Mouse (Mus musculus) forebrain, embryonic 13.5 days (tissue): ENCODE data around the gene Gm17428. TPM values are rescaled to one million over a fixed set of nuclear protein-coding genes. Genes with fewer than 3 reads are reported as not detected.
A peak's percentile ranks its signal among the peaks of the same experiment; 100 is the strongest.
"Not testable (repeated sequence)": the region's sequence is repeated elsewhere in the genome, so short reads cannot be mapped to it uniquely, and the experiment has no call there.

ENCODE experiments used
- ATAC-seq: fragments of 200-750 bp; cut with Nextera tagmentation; 2 replicates; pipeline ENCODE4 v1.8.0; 2017
- H3K27ac ChIP-seq: fragments of 300-500 bp; sonication (generic); 2 replicates; pipeline ENCODE4 v1.5.1; 2015; ENCODE audit warnings: inconsistent platforms, mild to moderate bottlenecking, moderate library complexity
- H3K27me3 ChIP-seq: fragments of 300-500 bp; sonication (generic); 2 replicates; pipeline ENCODE4 v1.6.1; 2015; ENCODE audit warnings: mild to moderate bottlenecking, inconsistent platforms
- H3K36me3 ChIP-seq: fragments of 300-500 bp; sonication (generic); 2 replicates; pipeline ENCODE4 v1.6.1; 2015; ENCODE audit warnings: mild to moderate bottlenecking, inconsistent platforms; ENCODE audit not compliant: poor library complexity, severe bottlenecking
- H3K4me1 ChIP-seq: fragments of 300-500 bp; sonication (generic); 2 replicates; pipeline ENCODE4 v1.6.1; 2015; ENCODE audit warnings: inconsistent platforms
- H3K4me2 ChIP-seq: fragments of 300-500 bp; sonication (generic); 2 replicates; pipeline ENCODE4 v1.6.1; 2015; ENCODE audit warnings: inconsistent platforms, mild to moderate bottlenecking, moderate library complexity
- H3K4me3 ChIP-seq: fragments of 300-500 bp; sonication (generic); 2 replicates; pipeline ENCODE4 v1.5.1; 2015; ENCODE audit warnings: mild to moderate bottlenecking, inconsistent platforms
- H3K9ac ChIP-seq: fragments of 300-500 bp; sonication (generic); 2 replicates; pipeline ENCODE4 v1.6.1; 2015; ENCODE audit warnings: mild to moderate bottlenecking, inconsistent platforms
- H3K9me3 ChIP-seq: fragments of 300-500 bp; sonication (generic); replicated peaks from 2 replicates; pipeline ENCODE4 v1.6.1; 2016; ENCODE audit warnings: inconsistent platforms
- WGBS: fragments of 180-500 bp; shearing (Covaris S2); methylation state at CpG from one replicate; pipeline ENCODE4 v1.1.7; 2015; 5-methylcytosine and 5-hydroxymethylcytosine counted together
- polyA plus RNA-seq: library from polyadenylated mRNA; unstranded; fragments of >200 nt; fragmentation: Nextera tagmentation; extraction: Ambion mirVana; gene quantifications from 2 replicates; pipeline ENCODE4 v1.2.1, GENCODE M21; 2015

Gm17428 gene
- polyA plus RNA-seq, 1 experiment from 2014 or later: not detected

DNA sequence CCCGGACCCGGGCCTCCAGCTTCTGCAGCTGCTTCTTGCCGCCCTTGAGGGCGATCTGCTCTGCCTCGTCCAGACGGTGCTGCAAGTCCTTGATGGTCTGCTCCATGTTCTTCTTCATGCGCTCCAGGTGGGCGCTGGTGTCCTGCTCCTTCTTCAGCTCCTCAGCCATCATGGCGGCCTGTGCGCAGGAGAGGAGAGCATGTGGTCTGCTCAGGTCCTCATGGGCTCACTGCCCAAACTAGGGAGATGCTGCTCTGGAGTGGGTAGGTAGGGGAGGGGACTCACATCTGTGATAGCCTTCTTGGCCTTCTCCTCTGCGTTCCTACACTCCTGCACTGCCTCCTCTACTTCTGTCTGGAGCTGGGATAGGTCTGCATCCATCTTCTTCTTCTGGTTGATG, 3.9 kb upstream of the Gm17428 start:
- not testable (repeated sequence) for H3K27ac ChIP-seq, H3K9ac ChIP-seq, H3K4me2 ChIP-seq, ATAC-seq, H3K36me3 ChIP-seq, H3K27me3 ChIP-seq, H3K4me3 ChIP-seq, H3K9me3 ChIP-seq
- H3K4me1 ChIP-seq: peaks cover 15% of the 10 kb centered on the region
- WGBS: 95% methylated on average over 9 of the region's 11 CpGs

DNA sequence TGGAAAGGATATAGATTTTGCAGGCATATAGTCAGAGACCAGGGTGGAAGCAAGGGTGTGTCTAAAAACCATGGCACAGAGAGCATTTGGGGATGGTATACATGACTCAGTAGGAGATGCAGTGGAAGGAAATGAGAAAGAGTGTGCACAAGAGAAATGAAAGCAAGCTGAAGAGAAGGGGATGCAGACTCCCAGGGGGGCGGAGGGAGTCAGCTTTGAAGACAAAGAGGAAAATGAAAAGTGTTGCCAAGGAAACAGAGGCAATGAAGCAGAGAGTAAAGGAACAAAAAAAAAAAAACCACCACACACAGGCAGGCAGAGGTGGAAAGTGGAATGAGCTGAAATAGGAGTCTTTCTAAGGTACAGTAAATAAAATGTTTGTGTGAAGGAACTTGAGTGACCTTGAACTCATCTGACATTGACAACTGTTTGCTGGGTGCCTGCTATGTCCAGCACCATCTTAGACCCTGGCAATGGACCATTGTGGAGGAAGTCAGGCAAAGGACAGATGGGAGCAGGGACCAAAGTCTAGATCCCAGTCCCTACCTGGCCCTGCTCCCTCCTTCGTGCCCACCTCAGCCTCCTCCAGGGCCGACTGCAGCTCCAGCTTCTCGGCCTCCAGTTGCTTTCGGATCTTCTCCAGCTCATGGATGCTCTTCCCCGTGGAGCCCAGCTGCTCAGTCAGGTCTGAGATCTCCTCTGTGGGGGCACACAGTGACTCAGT, 2.5 kb upstream of the Gm17428 start:
- Histone ChIP-seq H3K27me3 (no peaks in the 10 kb centered on the region), H3K4me1 (peaks cover 15% of the 10 kb centered on the region), H3K27ac (peak overlapping the region; percentile 72), H3K4me3 (no peak overlapping the region), H3K36me3 (no peaks in the 10 kb centered on the region), H3K9me3 (no peaks in the 10 kb centered on the region), H3K4me2 (peak overlapping the region; percentile 14; the same call in 1 of the 2 replicates), H3K9ac (0 out of 2 replicates have a peak overlapping the region, but pooled peaks have one; percentile 21)
- WGBS: 71% methylated on average over 6 of the region's 6 CpGs
- peak; percentile 63; the same call in 1 of the 2 replicates for ATAC-seq

DNA sequence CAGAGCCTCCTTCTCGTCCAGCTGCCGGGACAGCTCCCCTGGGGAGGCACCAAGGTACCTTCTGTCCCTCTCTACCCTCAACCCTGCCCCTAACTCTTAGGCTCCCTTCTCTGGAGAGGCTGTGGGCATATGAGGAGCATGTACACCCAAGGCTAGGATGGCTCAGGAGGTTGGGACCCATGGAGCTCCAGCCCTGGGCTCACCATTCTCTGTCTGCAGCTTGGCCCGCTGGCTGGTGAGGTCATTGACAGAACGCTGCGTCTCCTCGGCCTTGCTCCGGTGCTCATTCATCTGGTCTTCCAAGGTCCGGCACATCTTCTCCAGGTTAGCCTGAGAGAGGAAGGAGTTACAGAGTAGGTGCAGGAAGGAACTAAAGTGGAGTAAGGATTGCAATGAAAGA, 1.9 kb downstream of the Gm17428 start:
- H3K27ac ChIP-seq: no peak overlapping the region
- no peak overlapping the region for H3K4me3 ChIP-seq
- H3K9ac ChIP-seq: no peak overlapping the region
- 90% methylated on average over 8 of the region's 8 CpGs for WGBS
- ATAC-seq: no peak
- peaks cover 11% of the 10 kb centered on the region for H3K4me1 ChIP-seq
- H3K4me2 ChIP-seq: no peak overlapping the region
- H3K27me3 ChIP-seq: no peaks in the 10 kb centered on the region
- H3K9me3 ChIP-seq: no peaks in the 10 kb centered on the region
- no peaks in the 10 kb centered on the region for H3K36me3 ChIP-seq

DNA sequence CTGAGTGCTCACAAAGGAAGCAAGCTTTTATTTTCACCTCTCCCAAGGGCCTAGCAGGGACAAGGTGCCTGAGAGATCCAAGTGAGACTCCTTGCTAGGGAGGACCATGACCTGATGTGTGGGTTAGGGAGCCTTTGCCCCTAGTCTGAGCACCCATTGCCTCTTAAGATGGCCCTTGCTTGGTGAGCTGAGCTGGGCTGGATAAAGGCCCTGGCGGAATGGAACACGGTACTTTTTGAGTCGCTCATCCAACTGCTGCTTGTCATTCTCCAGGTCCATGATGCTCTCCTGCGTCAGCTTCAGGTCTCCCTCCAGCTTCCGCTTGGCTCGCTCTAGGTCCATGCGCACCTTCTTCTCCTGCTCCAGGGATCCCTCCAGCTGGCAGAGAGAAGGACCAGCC, 5.2 kb downstream of the Gm17428 start:
- no peak overlapping the region for H3K9ac ChIP-seq
- H3K27me3 ChIP-seq: no peaks in the 10 kb centered on the region
- ATAC-seq: no peak
- 96% methylated on average over 7 of the region's 7 CpGs for WGBS
- H3K36me3 ChIP-seq: no peaks in the 10 kb centered on the region
- no peak overlapping the region for H3K4me2 ChIP-seq
- H3K27ac ChIP-seq: no peak overlapping the region
- H3K4me3 ChIP-seq: no peak overlapping the region
- no peaks in the 10 kb centered on the region for H3K4me1 ChIP-seq
- H3K9me3 ChIP-seq: no peaks in the 10 kb centered on the region

DNA sequence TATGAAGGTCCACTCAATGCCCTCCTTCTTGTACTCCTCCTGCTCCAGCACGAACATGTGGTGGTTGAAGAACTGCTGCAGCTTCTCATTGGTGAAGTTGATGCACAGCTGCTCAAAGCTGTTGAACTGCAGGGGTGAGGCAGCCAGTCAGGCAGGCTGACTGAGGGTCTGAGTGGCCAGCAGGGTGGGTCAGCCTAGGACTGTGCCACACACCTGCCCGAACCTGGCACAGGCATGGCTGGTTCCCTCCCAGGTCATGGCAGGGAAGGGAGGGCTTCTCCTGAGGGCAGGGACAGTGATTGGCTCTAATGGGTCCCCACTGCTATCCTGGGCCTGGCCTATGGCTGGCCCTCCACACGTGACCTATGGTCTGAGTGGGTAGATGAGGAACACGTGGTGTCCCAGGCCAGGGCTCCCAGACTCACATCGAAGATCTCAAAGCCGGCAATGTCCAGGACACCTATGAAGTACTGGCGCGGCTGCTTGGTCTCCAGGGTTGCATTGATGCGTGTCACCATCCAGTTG, 11.7 kb downstream of the Gm17428 start:
- not testable (repeated sequence) for H3K4me1 ChIP-seq, H3K9ac ChIP-seq, H3K36me3 ChIP-seq, H3K9me3 ChIP-seq, ATAC-seq, H3K4me3 ChIP-seq, H3K4me2 ChIP-seq, H3K27me3 ChIP-seq, H3K27ac ChIP-seq
- 91% methylated on average over 9 of the region's 9 CpGs for WGBS

DNA sequence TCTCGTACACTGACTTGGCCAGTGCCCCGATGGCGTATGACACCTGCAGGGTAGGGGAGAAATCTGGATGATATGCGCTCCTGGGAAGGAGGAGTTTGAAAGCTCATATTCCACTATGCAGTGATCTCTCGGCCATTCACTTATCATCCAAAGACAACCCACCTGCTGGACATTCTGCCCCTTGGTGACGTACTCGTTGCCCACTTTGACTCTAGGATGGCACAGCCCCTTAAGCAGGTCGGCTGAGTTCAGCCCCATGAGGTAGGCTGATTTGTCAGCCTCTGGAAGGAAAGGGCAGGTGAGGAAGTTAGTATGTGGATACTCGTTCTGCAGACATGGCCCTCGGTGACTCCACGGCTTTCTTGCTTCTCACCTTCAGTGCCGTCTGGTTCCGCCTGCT, 12.1 kb downstream of the Gm17428 start:
- H3K27ac ChIP-seq: no peak overlapping the region
- H3K36me3 ChIP-seq: no peaks in the 10 kb centered on the region
- no peak overlapping the region for H3K4me2 ChIP-seq
- ATAC-seq: no peak
- WGBS: 91% methylated on average over 13 of the region's 13 CpGs
- no peak overlapping the region for H3K4me3 ChIP-seq
- no peaks in the 10 kb centered on the region for H3K9me3 ChIP-seq
- H3K9ac ChIP-seq: no peak overlapping the region
- H3K4me1 ChIP-seq: peaks cover 2% of the 10 kb centered on the region; the same call in 1 of the 2 replicates
- H3K27me3 ChIP-seq: no peaks in the 10 kb centered on the region

DNA sequence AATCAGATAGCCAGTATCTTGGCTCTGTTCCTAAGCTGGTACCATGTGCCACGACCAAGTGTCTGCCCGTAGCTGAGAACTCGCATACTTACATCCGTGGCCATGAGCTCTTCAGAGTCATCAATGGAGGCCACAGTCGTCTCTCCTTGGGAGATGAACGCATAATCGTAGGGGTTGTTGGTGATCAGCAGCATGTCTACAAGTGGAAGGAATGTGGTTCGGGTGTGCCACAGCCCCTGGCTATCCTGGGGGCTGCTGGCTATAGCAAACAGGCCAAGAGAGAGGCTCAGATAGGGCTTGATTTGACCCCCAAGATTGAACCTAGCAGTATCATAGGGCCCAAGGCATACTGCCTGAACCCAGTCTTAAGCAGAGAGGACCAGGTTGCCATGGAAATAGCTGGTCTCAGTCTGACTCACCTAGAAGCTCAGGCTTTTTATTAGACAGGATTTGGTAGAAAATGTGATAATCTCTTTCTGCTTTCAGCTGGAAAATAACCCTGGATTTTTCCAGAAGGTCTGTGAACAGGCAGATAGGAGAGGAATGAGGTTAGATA, 13.2 kb downstream of the Gm17428 start:
- Histone ChIP-seq H3K9me3 (no peaks in the 10 kb centered on the region), H3K27me3 (no peaks in the 10 kb centered on the region), H3K27ac (no peak overlapping the region), H3K4me3 (no peak overlapping the region), H3K36me3 (no peaks in the 10 kb centered on the region), H3K4me2 (no peak overlapping the region), H3K4me1 (peaks cover 13% of the 10 kb centered on the region), H3K9ac (no peak overlapping the region)
- WGBS: 84% methylated on average over 8 of the region's 8 CpGs
- ATAC-seq: no peak

DNA sequence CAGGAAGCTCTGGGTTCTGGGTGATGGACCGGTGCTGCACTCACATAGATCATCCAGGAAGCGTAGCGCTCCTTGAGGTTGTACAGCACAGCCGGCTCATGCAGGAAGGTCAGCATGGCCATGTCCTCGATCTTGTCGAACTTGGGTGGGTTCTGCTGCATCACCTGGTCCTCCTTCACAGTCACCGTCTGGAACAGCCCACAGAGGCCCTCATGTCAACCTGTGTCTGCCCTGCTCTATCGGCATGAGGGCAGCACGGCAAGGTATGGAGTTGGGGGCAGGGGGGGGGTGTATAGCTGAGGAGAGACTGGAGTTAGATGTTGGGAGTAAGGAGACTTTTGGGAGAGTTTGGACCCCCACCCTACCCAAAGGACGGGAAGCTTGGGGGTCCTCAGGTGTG, 15.5 kb downstream of the Gm17428 start:
- H3K4me3 ChIP-seq: no peak overlapping the region
- H3K4me2 ChIP-seq: no peak overlapping the region
- H3K36me3 ChIP-seq: no peaks in the 10 kb centered on the region
- H3K9me3 ChIP-seq: no peaks in the 10 kb centered on the region
- no peak overlapping the region for H3K9ac ChIP-seq
- no peak for ATAC-seq
- WGBS: 95% methylated on average over 10 of the region's 10 CpGs
- no peaks in the 10 kb centered on the region for H3K27me3 ChIP-seq
- no peak overlapping the region for H3K27ac ChIP-seq
- peaks cover 35% of the 10 kb centered on the region for H3K4me1 ChIP-seq

DNA sequence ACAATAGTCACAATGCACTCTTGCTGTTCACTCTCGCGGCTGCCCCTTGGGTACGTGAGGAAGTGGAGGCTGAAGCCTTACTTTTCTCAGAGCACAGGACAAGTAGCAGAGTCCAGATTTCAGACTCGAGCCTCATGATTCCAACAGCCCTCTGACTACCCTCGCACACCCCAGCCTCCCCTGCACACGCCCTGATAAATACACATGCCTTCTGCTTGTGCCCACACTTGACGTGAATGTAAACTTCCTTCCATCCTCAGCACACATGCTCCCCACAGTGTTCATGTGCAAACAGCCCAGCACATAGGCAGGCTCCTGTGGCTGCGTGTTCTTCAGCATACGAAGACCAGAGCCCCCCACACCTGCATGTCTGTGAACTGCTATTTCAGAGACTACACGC, 16.9 kb downstream of the Gm17428 start:
- 67% methylated on average over 10 of the region's 10 CpGs for WGBS
- Histone ChIP-seq H3K4me2 (no peak overlapping the region), H3K27me3 (no peaks in the 10 kb centered on the region), H3K4me3 (no peak overlapping the region), H3K27ac (no peak overlapping the region), H3K36me3 (no peaks in the 10 kb centered on the region), H3K4me1 (peaks cover 39% of the 10 kb centered on the region), H3K9me3 (no peaks in the 10 kb centered on the region), H3K9ac (no peak overlapping the region)
- no peak for ATAC-seq

DNA sequence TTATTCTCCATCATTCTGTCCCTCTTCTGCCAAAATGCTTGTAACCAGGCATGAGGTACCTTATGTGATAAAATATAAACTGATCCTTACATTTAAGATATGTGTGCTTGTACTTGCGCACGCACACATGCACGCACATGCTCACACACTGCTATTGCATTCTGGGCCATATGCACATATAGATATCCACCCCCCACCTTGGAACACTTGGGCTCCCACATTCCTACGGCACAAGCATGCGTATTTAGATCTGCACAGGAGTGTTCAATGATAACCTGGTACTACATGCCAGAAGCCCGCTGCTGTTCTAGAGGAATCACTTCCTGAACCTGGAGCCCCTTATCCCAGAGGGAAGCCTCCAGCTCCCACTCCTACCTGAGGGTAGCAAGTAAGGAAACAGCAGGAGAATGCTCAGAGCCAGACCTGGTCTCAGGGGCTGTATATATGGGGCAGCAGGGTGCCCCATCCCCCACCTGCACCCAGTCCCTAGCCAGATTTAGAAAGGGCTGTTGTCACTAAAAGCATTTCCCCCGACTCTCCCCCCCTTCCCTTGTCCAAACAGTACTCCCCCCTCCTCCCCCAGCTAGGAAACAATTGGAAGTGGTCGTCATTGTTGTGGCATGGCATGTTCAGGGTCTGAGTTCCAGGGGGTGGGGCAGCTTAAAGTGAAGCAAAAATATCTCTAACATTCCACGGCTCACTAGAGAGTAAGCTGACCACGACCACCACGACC, 17.6 kb downstream of the Gm17428 start, which contains the start of gene Myh7:
Gene Myh7, minus strand, starts transcription at position 491 of the 733 bp plus-strand sequence.
- 0 out of 2 replicates have a peak within 1 kb of the TSS, but pooled peaks have one; percentile 14 for H3K4me2 ChIP-seq
- no peak within 1 kb of the TSS for H3K4me3 ChIP-seq
- WGBS: 50% methylated on average over 11 of the region's 11 CpGs
- H3K27me3 ChIP-seq: no peaks in the 10 kb centered on the region
- H3K36me3 ChIP-seq: no peaks in the 10 kb centered on the region
- H3K4me1 ChIP-seq: peaks cover 39% of the 10 kb centered on the region
- peak within 1 kb of the TSS; percentile 93 for H3K27ac ChIP-seq
- H3K9ac ChIP-seq: peak within 1 kb of the TSS; percentile 30
- no peaks in the 10 kb centered on the region for H3K9me3 ChIP-seq
- ATAC-seq: no peak

DNA sequence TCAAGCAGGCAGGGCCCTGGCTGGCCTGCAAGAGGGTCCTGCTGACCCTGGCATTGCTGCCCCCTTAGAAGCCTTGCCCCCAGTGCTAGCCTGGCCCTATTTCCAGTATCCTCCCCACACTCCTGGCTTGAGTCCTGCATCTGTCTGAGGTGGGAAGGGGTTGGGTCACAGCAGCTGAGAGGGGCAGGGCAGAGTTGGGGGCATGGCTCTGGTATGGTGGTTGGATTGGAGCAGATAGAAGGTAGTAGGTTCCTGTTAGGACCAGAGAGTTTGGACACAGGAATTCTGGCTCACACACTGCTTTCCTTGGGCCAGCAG, 18.1 kb downstream of the Gm17428 start:
- ATAC-seq: no peak
- Histone ChIP-seq H3K27ac (peak overlapping the region; percentile 93), H3K9ac (peak overlapping the region; percentile 30; the same call in 1 of the 2 replicates), H3K4me2 (no peak overlapping the region), H3K4me1 (peaks cover 39% of the 10 kb centered on the region), H3K4me3 (no peak overlapping the region), H3K36me3 (no peaks in the 10 kb centered on the region), H3K27me3 (no peaks in the 10 kb centered on the region), H3K9me3 (no peaks in the 10 kb centered on the region)

DNA sequence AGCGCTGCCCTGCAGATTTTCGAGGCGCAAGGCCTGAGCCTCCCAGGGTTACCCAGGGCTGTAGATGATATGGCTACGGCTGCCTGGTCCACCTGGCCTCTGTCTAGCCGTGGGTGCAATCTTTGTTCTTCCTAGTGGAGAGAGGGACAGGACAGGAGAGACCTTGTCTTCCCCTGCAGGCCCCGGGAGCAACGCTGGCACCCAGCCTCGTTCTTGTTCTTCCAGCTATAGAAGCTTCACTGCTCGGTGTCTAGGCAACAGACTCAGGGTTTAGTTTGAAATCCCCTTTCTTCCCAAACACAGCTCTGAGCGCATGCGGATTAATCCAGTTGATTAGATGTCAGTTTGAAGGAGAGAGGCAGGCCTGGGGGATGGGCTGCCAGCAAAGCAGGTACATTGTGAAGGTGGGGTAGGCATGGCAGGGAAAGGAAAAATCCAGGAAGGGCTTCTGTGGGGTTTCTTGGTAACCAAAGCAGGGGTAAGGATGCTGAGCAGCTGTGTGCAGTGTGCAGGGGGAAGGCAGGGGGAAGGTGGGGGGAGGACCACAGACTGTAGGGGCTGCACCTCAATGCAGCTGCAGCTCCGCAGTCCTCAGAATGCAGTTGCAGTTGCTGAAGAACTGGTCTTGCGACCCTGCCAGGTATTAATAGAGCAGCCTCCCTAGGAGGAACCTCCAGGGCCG, 18.9 kb downstream of the Gm17428 start:
- Histone ChIP-seq H3K27ac (peak overlapping the region; percentile 93), H3K27me3 (no peaks in the 10 kb centered on the region), H3K9ac (peak overlapping the region; percentile 1), H3K4me3 (no peak overlapping the region), H3K9me3 (no peaks in the 10 kb centered on the region), H3K4me2 (0 out of 2 replicates have a peak overlapping the region, but pooled peaks have one; percentile 14), H3K36me3 (no peaks in the 10 kb centered on the region), H3K4me1 (peaks cover 39% of the 10 kb centered on the region)
- 14% methylated on average over 14 of the region's 14 CpGs for WGBS
- peak; percentile 85 for ATAC-seq
